Mouse (Mus musculus) bone marrow, adult 2 months (tissue): ENCODE measurements around the gene Rims1.

Source experiments
- CTCF ChIP-seq: fragments of 200-500 bp; IDR thresholded peaks from 2 replicates; pipeline ENCODE4 v1.5.1; 2011; ENCODE audit warnings: low read length, control low read depth; ENCODE audit not compliant: control insufficient read depth, insufficient read depth
- POLR2A ChIP-seq: fragments of 200-500 bp; IDR thresholded peaks from 2 replicates; pipeline ENCODE4 v1.6.1; 2011; ENCODE audit warnings: low read depth, mild to moderate bottlenecking, control low read depth, low read length, borderline replicate concordance; ENCODE audit not compliant: control insufficient read depth

DNA sequence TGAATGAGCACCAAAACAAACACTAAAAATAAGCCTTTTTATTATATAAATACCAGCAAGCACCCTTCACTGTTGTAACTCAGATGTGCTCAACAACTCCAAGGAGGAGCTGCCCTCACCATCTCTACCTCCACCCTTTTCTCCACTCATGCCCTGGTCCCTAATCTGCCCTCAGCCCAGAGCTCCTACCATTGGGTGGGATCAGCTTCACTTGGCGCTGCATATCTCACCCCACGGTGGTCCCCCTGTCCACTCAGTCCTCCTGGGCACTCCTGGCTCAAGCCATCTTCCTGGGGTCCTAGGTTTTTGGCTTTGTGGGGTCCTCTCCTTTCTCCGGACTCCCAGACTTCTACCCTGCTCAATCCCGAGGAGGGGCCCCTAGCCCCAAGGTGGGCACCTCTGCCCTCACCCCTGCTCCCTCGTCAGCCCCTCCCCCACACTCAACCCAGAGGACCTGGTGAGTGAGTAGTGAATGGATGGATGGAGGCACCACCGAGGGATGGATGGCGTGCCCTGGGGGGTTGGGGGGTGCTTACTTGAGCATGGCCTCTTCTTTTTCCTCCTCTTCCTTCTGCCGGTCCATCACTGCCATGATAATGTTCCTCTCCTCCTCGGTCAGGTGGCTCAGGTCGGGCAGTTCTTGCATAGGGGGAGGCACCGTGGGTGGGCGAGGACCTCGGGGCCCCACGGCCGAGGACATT, 619 bp downstream of the Rims1 start:
- TF ChIP-seq CTCF (no peak), POLR2A (no peak)
